Mouse (Mus musculus) testis, adult 2 months (tissue): ENCODE results near the gene Ncor2.

Experiments used
- CTCF ChIP-seq: fragments of 200-500 bp; IDR thresholded peaks from 2 replicates; pipeline ENCODE4 v1.5.1; 2012; ENCODE audit warnings: low read depth, mild to moderate bottlenecking, inconsistent platforms, low read length, moderate library complexity; ENCODE audit not compliant: control insufficient read depth, insufficient read depth, insufficient replicate concordance
- POLR2A ChIP-seq: fragments of 200-500 bp; IDR thresholded peaks from 2 replicates; pipeline ENCODE4 v1.6.1; 2012; ENCODE audit warnings: low read depth, mild to moderate bottlenecking, inconsistent platforms, low read length, moderate library complexity; ENCODE audit not compliant: control insufficient read depth

GRCm38 (mm10) chr5:125088076-125088475 is 90.9 kb downstream of the Ncor2 start:
- no peak for TF ChIP-seq POLR2A
- TF ChIP-seq CTCF: no peak
